Mouse (Mus musculus) layer of hippocampus, adult 8-10 months (tissue): ENCODE data around the gene Gbp5. TPM values are rescaled to one million over a fixed set of nuclear protein-coding genes. Genes with fewer than 3 reads are reported as not detected.

Experiments
- DNase-seq, 2 experiments: peaks; one replicate each; pipeline ENCODE4 v3.0.0; 2022; ENCODE audit warnings: low spot score in 2 of 2
- total RNA-seq, 4 experiments: library from RNA; stranded (reverse); gene quantifications; 2 replicates each; pipeline ENCODE4 v1.2.4; 2022

Gene Gbp5
- 1 to 10 TPM; 2.4 to 4.9 (median 3.6) TPM for total RNA-seq

GRCm38 (mm10) chr3:142493536-142494061 is at the start of gene Gbp5:
Gene Gbp5, plus strand, starts transcription at chr3:142493978.
- DNase-seq = no peak

DNA sequence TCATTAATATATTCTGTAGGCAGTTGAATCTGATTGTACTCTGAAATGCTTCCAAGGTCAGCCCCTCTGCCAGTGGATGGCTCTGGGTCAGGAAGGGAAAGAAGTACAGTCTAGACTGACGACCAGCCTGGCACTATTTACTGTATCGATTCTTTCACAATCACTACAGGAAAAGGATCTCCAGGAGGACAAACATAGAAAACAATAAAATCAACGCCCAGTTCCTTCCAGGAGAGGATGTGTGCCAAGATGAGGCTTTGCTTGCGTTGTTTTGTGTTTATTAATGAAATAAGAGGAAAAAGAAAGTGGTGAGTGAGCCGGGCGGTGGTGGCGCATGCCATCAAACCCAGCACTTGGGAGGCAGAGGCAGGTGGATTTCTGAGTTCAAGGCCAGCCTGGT is 39.6 kb upstream of the Gbp5 start:
- DNase-seq = no peak

DNA sequence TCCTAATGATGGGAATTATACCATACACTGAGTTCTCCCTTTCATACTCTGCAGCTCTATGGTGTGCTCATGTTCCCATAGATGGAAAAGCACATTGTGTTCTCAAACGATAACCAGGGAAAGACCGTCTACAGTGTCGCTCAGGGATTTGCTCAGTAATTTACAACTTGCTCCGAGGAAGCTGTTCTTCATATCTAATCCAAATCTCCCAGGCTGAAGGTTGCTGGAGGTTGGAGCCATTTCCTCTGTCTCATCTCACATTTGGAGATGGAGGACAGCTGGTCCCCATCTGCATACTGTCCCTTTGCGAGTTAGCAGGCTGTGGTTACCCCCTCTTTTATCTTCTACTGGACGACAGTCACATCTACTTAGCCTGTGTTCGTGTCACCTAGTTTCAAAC is 34.5 kb upstream of the Gbp5 start:
- DNase-seq = no peak

DNA sequence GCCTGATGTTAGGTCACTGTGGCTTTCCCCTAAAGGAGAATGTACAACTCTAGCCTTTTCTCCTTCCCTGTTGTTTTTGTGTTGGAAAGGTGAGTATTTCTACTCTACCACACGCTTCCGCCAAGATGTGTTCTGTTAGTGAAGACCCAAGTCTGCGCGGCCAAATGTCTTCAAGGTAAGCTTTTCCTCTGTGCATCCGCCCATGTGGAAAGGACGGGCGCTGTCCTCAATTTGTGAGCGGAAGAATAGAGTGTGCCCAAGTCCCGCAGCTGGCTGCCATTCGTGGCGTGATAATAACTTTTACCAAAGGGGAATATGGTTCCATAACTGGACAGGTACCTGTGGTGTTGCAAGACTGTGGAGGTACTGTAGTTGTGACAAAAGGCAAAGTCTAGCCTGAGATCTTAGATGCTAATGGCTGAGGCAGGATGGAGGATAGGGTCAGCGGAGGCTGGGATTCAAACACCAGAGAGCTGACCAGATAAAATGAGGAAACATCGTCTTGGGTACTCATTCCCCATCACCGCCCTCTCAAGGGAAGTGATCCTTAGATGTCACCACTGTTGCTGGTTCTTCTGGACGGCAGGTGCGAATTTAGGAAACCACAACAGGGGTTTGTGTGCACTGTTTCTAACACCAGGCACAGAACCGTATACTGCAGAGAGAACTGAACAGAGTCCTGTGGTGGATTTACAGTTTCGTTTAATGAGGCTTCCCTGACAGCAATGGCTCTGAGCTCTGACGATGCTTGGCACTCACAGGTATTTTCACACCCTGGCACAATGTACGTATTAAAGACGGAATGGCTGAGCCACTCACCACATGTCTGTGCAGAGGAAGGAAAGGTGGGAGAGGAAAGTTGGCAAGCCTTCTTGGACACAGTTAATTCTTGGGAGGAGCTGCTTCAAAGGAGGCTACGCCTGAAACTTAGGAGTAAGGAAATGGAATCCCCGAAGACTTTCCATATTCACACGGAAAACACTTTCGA is 30.7 kb upstream of the Gbp5 start:
- DNase-seq = no peak

GRCm38 (mm10) chr3:142474349-142474983 is 19.3 kb upstream of the Gbp5 start:
- DNase-seq = no peak

DNA sequence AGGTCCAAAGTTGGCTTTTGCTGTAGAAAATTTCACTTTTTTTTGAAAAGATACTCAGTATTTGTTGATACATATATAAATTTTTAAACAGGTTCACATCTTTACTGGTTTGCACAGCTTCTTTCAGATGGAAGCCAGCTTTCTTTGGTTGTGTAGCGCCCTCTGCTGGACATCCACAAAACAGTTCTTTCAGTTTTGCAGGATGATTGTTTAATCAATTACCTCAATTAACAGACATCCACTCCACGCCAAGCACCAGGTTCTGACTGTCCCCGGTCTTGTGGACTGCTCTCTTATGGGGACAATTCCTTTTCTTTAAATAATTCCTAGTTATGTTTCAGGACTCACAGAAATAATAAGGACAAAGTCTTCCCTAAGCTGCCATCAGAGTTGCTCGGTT is 17.9 kb upstream of the Gbp5 start:
- peak; percentile 23 to 71 for DNase-seq

- DNase-seq = no peak
Observed at GRCm38 (mm10) chr3:142477866-142478265, 15.9 kb upstream of the Gbp5 start.

- no peak for DNase-seq
Observed at GRCm38 (mm10) chr3:142478360-142478759, 15.4 kb upstream of the Gbp5 start.

DNA sequence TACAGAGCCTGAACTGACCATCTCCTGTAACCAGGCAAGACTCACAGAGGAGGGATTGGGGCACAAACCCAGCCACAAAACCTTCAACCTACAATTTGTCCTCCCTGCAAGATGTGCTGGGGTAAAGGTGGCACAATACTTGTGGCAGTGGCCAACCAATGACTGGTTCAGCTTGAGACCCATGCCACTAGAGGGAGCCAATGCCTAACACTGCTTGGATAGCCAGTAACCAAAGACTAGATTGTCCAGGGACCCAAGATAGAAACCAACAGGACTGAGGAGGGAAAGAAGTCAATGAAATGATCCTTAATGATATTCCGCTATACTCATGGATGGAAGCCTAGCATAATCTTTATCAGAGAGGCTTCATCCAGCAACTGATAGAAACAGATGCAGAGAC is 3.3 kb upstream of the Gbp5 start:
- DNase-seq = peak; percentile 21 to 62

GRCm38 (mm10) chr3:142495146-142495655 is 1.4 kb downstream of the Gbp5 start:
- no peak for DNase-seq

GRCm38 (mm10) chr3:142496113-142497101 is 2.6 kb downstream of the Gbp5 start:
- DNase-seq = no peak

- DNase-seq = no peak
Observed at GRCm38 (mm10) chr3:142497123-142497841, 3.5 kb downstream of the Gbp5 start.

- no peak for DNase-seq
Observed at GRCm38 (mm10) chr3:142498941-142499340, 5.2 kb downstream of the Gbp5 start.

DNA sequence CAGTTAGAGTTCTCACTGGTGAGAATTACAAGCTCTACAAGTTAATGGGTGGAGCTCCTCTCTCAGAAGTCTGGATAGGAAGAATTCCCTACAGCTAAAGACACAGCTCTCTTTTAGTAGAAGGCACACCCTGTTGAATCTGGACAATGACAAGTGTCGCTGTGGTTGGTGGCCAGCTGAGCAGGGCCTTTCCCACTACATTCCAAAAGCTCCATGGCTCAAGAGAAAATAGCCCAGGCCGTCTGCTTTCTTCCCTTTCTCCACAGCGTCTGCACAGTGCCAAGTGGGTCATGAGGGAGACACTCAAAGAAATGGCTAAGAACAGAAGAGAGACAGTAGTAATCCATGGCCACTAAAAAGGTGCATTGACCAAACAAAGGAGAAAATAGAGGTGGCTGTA is 34.3 kb downstream of the Gbp5 start:
- DNase-seq = no peak

- DNase-seq = no peak
Observed at GRCm38 (mm10) chr3:142529597-142529996, 35.8 kb downstream of the Gbp5 start.

- peak; percentile 17 to 27 for DNase-seq
Observed at GRCm38 (mm10) chr3:142530087-142530953, 36.5 kb downstream of the Gbp5 start, which contains the start of gene Gbp7. Gene Gbp7, plus strand, starts transcription at chr3:142530342.

DNA sequence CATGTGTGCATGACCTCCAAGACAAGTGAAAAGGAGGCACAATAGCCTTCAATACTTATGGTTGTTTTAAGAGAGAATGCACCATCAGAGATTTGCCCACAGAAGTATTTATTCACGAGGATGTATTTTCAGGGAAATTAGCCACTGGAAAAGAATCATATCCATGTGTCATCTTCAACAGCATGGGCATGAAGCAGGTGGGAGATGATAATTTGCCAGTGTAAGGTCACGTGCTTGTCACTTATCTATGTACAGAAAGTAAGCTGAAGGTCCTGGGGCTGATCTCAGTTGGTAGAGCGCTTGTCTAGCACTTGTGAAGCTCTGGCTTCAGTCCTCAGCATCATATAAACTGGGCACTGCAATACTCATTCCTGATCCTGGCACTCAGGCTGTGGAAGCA is 37.8 kb downstream of the Gbp5 start:
- DNase-seq = no peak

- no peak for DNase-seq
Observed at GRCm38 (mm10) chr3:142533185-142533584, 39.4 kb downstream of the Gbp5 start.

GRCm38 (mm10) chr3:142535667-142536066 is 41.9 kb downstream of the Gbp5 start:
- no peak for DNase-seq
